Mouse (Mus musculus): Measurements from ENCODE around the gene Snx22. TPM values are rescaled to one million over a fixed set of nuclear protein-coding genes. Genes with fewer than 3 reads are reported as not detected.

Snx22 gene
- polyA plus RNA-seq, 1 experiment from 2014 or later, result 6.9 TPM

- 90% methylated on average over 3 of the region's 3 CpGs for WGBS
Observed at GRCm38 (mm10) chr9:66066791-66067190, 2.7 kb downstream of the Snx22 start.

GRCm38 (mm10) chr9:66064316-66064715, 5.2 kb downstream of the Snx22 start:
- H3K27me3 ChIP-seq, result peaks cover 38% of the 10 kb centered on the region
- no peak overlapping the region for H3K4me3 ChIP-seq
- H3K36me3 ChIP-seq, result peaks cover 52% of the 10 kb centered on the region
- H3K27ac ChIP-seq, result no peak overlapping the region
- H3K9ac ChIP-seq, result no peak overlapping the region
- whole genome bisulfite sequencing, result 97% methylated on average over 11 of the region's 11 CpGs
- no peak for ATAC-seq (ENCODE audit: low FRiP score)
- peaks cover 29% of the 10 kb centered on the region for H3K4me1 ChIP-seq (replicated peaks)
- no peaks in the 10 kb centered on the region for H3K9me3 ChIP-seq
- H3K4me2 ChIP-seq, result no peak overlapping the region

More at GRCm38 (mm10) chr9:66066791-66067190, 2.7 kb downstream of the Snx22 start:
- H3K9me3 ChIP-seq, result no peaks in the 10 kb centered on the region
- no peak for ATAC-seq (ENCODE audit: low FRiP score)
- no peak overlapping the region for H3K9ac ChIP-seq
- H3K27me3 ChIP-seq, result peaks cover 55% of the 10 kb centered on the region
- H3K27ac ChIP-seq, result no peak overlapping the region
- peaks cover 52% of the 10 kb centered on the region for H3K36me3 ChIP-seq
- no peak overlapping the region for H3K4me3 ChIP-seq
- no peak overlapping the region for H3K4me2 ChIP-seq
- H3K4me1 ChIP-seq (replicated peaks), result peaks cover 20% of the 10 kb centered on the region

DNA sequence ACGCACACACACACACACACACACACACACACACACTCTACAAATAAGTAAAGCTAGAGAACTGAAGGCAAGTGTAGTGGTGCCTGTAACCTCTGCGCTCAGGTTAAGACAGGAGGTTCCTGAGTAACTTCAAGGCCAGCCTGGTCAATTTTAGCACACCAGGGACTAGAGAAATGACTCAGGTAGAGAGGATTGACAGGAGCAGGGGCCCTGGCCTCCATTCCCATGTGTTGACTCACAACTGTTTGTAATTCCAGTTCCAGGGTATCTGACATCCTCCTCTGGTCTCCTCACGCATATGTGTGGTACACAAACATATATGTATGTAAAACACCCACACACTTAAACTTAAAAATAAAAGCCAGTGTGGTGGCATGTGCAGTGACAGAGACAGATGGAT, 6.1 kb downstream of the Snx22 start:
- Histone ChIP-seq H3K4me3 (no peak overlapping the region), H3K9me3 (no peaks in the 10 kb centered on the region), H3K4me2 (no peak overlapping the region), H3K36me3 (peaks cover 52% of the 10 kb centered on the region), H3K27ac (no peak overlapping the region), H3K4me1 (replicated peaks) (peaks cover 23% of the 10 kb centered on the region), H3K27me3 (peaks cover 29% of the 10 kb centered on the region), H3K9ac (no peak overlapping the region)
- 97% methylated on average over 3 of the region's 3 CpGs for WGBS
- no peak for ATAC-seq (ENCODE audit: low FRiP score)

- WGBS, result 68% methylated on average over 3 of the region's 3 CpGs
- peak overlapping the region; percentile 80 for H3K4me3 ChIP-seq
- no peak for ATAC-seq (ENCODE audit: low FRiP score)
Observed at GRCm38 (mm10) chr9:66061656-66062055, 7.9 kb downstream of the Snx22 start.

GRCm38 (mm10) chr9:66060986-66061385, 8.5 kb downstream of the Snx22 start:
- Histone ChIP-seq H3K4me2 (peak overlapping the region; percentile 81), H3K4me3 (peak overlapping the region; percentile 80), H3K9ac (peak overlapping the region; percentile 93), H3K27me3 (peaks cover 5% of the 10 kb centered on the region; the same call in 1 of the 2 replicates), H3K9me3 (no peaks in the 10 kb centered on the region), H3K4me1 (replicated peaks) (peaks cover 17% of the 10 kb centered on the region), H3K27ac (peak overlapping the region; percentile 36), H3K36me3 (peaks cover 34% of the 10 kb centered on the region)
- 34% methylated on average over 4 of the region's 4 CpGs for WGBS
- ATAC-seq (ENCODE audit: low FRiP score), result no peak

More at GRCm38 (mm10) chr9:66061656-66062055, 7.9 kb downstream of the Snx22 start:
- Histone ChIP-seq H3K36me3 (peaks cover 41% of the 10 kb centered on the region), H3K27ac (0 out of 2 replicates have a peak overlapping the region, but pooled peaks have one; percentile 36), H3K4me1 (replicated peaks) (peaks cover 17% of the 10 kb centered on the region), H3K4me2 (peak overlapping the region; percentile 81), H3K27me3 (peaks cover 11% of the 10 kb centered on the region), H3K9ac (peak overlapping the region; percentile 93), H3K9me3 (no peaks in the 10 kb centered on the region)

GRCm38 (mm10) chr9:66060308-66060647, 9.2 kb downstream of the Snx22 start:
- Histone ChIP-seq H3K4me3 (peak overlapping the region; percentile 80), H3K27ac (peak overlapping the region; percentile 90), H3K9ac (peak overlapping the region; percentile 93), H3K36me3 (peaks cover 27% of the 10 kb centered on the region), H3K4me1 (replicated peaks) (peaks cover 17% of the 10 kb centered on the region), H3K27me3 (no peaks in the 10 kb centered on the region), H3K4me2 (peak overlapping the region; percentile 81), H3K9me3 (no peaks in the 10 kb centered on the region)
- under 1% methylated on average over 20 of the region's 20 CpGs for WGBS
- peak; percentile 78 for ATAC-seq (ENCODE audit: low FRiP score)

DNA sequence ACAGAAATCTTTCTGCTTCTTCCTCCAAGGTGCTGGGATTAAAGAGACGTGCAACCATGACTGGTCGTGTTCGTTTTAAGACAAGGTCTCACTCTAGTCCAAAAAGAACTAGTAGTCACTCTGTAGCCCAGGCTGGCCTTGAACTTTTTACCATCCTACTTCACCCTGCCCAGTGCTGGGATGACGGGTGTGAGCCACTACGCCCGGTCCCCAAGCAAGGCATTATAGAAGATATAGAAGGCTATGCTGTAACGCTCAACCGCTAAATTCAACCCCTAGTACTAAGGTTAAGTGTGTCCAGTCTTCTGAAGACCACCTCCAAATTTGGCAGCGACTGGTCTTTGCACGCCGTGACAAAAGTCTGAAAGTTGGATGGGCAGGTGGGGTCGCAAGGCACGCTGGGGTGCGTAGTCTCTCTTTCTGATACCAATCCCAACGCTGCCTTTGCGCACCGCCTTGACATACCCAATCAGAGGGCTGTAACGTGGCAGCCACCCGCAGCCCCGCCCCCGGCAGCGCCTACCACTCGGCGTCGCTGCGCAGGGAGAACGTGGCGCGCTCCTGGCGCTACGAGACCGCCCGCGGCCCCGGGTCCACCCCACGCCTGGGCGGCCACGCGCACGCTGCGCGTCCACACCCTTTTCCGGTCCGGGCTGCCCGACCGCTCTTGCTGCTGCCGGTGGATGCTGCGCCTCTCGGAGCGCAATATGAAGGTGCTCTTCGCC, 9.8 kb downstream of the Snx22 start, which contains the start of gene Ppib:
TSS of gene Ppib (plus strand) at position 640 of the 725 bp plus-strand sequence.
- peak; percentile 97 for ATAC-seq (ENCODE audit: low FRiP score)
- Histone ChIP-seq H3K9ac (peak within 1 kb of the TSS; percentile 93), H3K9me3 (no peaks in the 10 kb centered on the region), H3K4me3 (peak within 1 kb of the TSS; percentile 80), H3K27me3 (no peaks in the 10 kb centered on the region), H3K4me1 (replicated peaks) (peaks cover 17% of the 10 kb centered on the region), H3K36me3 (peaks cover 23% of the 10 kb centered on the region), H3K4me2 (peak within 1 kb of the TSS; percentile 81), H3K27ac (peak within 1 kb of the TSS; percentile 90)
- 1% methylated on average over 51 of the region's 51 CpGs for WGBS

DNA sequence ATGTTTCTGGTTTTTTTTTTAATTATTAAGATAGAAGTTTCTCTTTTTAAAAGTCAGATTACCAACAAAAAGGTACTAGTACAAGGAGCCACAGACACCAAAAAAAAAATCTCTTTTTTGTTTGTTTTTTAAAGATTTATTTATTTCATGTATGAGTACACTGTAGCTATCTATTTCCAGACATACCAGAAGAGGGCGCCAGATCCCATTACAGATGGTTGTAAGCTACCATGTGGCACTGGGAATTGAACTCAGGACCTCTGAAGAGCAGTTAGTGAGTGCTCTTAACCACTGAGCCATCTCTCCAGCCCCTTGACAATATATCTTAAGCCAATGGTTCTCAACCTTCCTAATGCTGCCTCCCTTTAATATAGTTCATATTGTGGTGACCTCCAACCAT, 15.9 kb downstream of the Snx22 start:
- Histone ChIP-seq H3K4me1 (replicated peaks) (no peaks in the 10 kb centered on the region), H3K27me3 (no peaks in the 10 kb centered on the region), H3K4me2 (no peak overlapping the region), H3K4me3 (no peak overlapping the region), H3K36me3 (no peaks in the 10 kb centered on the region), H3K9me3 (no peaks in the 10 kb centered on the region), H3K27ac (no peak overlapping the region), H3K9ac (no peak overlapping the region)
- no peak for ATAC-seq (ENCODE audit: low FRiP score)
- WGBS, result 29% methylated on average over 1 of the region's 1 CpGs

GRCm38 (mm10) chr9:66052731-66053130, 16.8 kb downstream of the Snx22 start:
- no peak for ATAC-seq (ENCODE audit: low FRiP score)
- Histone ChIP-seq H3K4me2 (no peak overlapping the region), H3K4me3 (no peak overlapping the region), H3K36me3 (no peaks in the 10 kb centered on the region), H3K4me1 (replicated peaks) (no peaks in the 10 kb centered on the region), H3K9ac (no peak overlapping the region), H3K9me3 (no peaks in the 10 kb centered on the region), H3K27ac (no peak overlapping the region), H3K27me3 (no peaks in the 10 kb centered on the region)
- WGBS, result 100% methylated on average over 1 of the region's 1 CpGs

- Histone ChIP-seq H3K36me3 (no peaks in the 10 kb centered on the region), H3K4me1 (replicated peaks) (no peaks in the 10 kb centered on the region), H3K9ac (no peak overlapping the region), H3K27me3 (no peaks in the 10 kb centered on the region), H3K4me3 (no peak overlapping the region), H3K27ac (no peak overlapping the region), H3K9me3 (no peaks in the 10 kb centered on the region), H3K4me2 (no peak overlapping the region)
- 74% methylated on average over 4 of the region's 4 CpGs for WGBS
- no peak for ATAC-seq (ENCODE audit: low FRiP score)
Observed at GRCm38 (mm10) chr9:66051493-66051892, 18.0 kb downstream of the Snx22 start.

DNA sequence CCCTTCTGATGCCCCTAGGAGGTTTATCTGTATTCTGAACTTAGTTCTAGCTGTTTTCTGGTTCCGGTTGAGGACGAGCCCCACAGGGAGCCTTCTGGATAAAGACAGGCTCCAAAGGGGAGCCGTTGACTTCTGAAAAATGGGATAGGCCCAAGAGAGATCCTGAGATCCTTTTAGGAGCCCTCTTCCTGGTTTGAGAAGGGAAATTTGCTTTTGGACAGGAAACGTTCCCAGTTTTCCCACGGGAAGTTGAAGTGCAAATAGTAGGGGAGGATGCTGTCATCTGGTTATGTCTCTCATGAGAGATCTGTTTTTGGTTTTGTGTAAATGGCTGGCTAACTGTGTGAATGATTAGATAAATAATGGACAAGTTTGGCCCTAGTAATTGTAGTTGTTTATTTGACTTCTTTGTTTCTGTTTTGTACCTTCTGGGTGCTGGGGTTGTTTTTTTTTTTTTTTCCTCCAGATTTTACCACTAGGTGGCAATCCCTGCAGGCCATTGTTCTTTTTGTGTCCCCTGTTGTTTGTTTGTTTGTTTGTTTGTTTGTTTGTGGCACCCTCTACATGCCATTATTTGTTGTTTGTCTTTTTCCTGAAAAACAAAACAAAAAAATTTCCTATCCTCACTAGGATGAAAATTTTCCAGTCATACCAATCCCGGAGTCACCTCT, 19.5 kb downstream of the Snx22 start:
- no peaks in the 10 kb centered on the region for H3K9me3 ChIP-seq
- no peak overlapping the region for H3K4me2 ChIP-seq
- no peak overlapping the region for H3K9ac ChIP-seq
- no peak for ATAC-seq (ENCODE audit: low FRiP score)
- 67% methylated on average over 6 of the region's 6 CpGs for WGBS
- H3K27ac ChIP-seq, result no peak overlapping the region
- 0 out of 2 replicates have a peak, but pooled peaks cover 2% of the 10 kb centered on the region for H3K36me3 ChIP-seq
- no peaks in the 10 kb centered on the region for H3K4me1 ChIP-seq (replicated peaks)
- H3K27me3 ChIP-seq, result no peaks in the 10 kb centered on the region
- H3K4me3 ChIP-seq, result no peak overlapping the region

GRCm38 (mm10) chr9:66043241-66043640, 26.3 kb downstream of the Snx22 start:
- ATAC-seq (ENCODE audit: low FRiP score), result no peak
- Histone ChIP-seq H3K36me3 (peaks cover 42% of the 10 kb centered on the region), H3K4me2 (no peak overlapping the region), H3K9me3 (no peaks in the 10 kb centered on the region), H3K9ac (no peak overlapping the region), H3K4me1 (replicated peaks) (no peaks in the 10 kb centered on the region), H3K27ac (no peak overlapping the region), H3K27me3 (no peaks in the 10 kb centered on the region), H3K4me3 (no peak overlapping the region)
- 96% methylated on average over 3 of the region's 3 CpGs for WGBS
